Mouse (Mus musculus) WW6 (cell line): ENCODE results near the gene Cdt1.

ENCODE experiments used
- DNase-seq: peaks from one replicate; pipeline ENCODE4 v3.0.0-alpha.2; 2013; ENCODE audit warnings: low read depth, low spot score

Gene Cdt1

DNA sequence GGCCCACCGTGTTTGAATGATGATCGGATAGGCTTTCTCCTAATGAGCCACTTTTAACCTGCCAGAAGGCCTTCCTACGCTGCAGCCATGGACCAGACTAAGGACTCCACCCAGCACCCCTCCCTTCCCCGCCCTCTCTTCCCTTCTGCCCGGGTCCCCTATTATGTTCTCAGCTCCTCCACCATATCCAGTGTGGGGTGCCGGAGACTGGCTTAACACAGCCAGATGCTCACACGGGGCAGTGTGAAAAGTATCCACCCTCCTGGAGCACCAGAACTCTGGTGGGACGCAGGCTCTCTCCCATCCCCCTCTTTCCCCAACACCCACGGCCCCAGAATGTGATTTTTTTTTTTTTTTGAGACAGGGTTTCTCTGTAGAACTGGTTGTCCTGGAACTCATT is 5.8 kb downstream of the Cdt1 start:
- DNase-seq = no peak

DNA sequence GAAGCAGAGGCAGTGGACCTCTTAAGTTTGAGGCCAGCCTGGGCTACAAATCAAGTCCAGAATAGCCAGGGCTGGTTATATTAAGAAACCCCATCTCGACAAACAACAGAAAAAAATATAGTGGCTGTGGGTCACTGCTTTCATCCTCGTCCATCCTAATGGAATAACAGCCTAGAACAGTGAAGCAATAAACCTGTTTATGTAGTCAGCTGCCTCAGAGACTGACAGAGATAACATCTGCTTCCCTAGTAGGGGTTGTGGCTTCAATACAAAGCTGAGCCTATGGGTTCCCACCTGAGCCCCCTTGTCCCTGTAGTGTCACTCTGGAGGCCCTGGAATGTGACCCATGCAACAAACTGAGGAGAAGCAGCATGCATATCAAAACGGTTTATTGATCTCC is 6.4 kb downstream of the Cdt1 start:
- no peak for DNase-seq

DNA sequence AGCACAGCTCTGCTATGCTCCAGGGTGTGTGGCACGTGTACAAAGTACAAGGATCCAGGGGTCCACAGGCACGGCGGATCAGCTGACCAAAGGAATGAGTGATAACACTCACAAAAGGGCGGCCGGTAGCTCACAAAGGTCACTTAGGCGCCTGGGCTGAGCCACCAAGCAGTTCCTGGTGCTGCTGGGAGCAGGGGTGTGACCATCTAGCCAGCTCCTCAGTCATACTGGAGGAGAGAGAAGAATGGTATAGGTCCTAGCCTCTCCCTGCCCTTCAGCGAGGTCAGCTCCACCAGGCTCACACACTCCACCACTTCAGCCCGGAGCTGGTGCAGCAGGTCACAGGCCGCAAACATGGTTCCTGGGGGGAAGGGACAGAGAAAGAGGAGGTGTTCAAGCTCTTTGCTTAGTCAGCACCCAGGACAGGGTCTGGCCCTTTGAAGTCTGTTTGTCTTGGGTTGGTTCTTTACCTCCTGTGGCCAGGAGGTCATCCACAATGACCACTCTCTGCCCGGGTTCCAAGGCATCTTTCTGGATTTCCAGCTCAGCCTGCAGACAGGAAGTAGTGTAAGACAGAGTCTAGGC is 6.9 kb downstream of the Cdt1 start:
- DNase-seq = no peak

DNA sequence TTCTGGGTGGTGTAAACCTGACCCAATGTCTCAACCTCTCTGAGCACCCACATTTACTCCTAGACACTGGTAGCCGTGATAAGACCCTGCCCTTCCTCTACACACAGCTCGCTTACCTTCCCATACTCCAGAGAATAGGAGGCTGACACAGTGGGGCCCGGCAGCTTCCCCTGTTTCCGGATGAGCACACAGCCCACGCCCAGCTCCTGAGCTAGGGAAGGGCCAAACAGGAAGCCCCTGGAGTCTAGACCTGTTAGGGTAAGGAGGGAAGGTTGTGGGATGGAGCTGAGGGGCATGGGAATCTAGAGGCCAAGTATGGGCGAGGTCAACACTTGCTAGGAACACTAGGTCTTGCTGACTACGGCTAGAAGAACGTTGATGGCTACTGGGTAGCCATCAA is 7.5 kb downstream of the Cdt1 start:
- DNase-seq = no peak

DNA sequence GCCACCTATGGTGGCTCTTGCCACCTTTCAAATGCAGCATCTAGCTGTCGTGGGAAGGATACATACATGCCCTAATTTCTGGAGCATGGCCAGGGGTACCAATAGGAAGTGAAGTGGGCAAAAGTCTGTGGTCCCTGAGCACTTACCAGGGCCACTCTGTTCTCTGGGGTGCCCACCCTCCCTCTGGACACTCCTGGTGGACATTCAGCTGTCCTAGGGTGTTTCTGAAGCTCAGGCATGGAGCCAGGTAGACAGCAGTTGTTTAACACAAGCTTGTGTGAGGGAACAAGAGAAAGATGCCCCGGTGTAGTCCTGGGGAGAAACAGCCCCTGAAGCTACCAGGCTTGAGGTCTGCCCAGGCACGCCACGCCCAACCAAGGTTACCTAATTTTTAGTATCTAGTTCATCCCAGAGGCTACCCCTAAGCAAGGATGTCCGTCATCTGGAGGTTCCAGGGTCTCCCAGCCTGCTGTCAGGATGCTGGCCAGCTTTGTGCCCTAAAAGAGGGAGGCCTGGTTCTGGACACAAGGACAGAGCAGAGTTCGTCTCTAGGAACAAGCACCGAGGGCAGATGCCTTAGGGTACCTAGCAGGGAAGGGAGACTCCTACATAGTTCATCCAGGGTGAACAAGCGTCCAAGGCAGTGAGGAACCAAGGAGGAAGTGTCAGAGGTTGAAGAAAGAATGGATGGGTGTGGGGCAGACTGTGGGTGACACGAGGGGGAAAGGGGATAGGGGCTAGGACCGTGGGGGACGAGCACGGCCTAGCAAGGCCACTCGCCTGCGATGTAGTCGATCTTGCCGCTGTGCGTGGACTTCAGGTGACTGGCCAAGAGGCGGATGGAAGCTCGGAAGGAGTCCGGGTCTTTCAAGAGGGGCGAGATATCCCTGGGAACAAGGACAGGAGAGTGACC is 8.2 kb downstream of the Cdt1 start:
- DNase-seq = no peak

DNA sequence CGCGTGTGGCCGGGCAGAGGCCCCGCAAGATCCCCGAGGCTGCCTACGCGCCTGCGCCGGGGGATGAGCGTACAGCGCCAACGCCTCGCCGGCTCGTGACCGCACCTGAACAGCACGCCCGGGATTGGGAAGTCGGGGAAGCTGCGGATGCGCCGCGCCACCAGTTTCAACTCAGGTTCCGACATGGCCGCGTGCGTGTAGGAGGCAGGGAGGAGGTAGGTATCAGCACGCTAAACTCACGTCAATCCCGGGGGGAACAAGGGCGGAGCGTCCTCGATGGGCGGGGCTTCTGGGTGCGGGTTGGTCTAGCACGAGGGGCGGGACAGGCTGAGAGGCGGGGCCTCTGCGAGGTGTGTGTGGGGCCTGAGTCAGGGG is 8.8 kb downstream of the Cdt1 start, which contains the start of gene Aprt:
Gene Aprt, minus strand, starts transcription at position 262 of the 375 bp plus-strand sequence.
- DNase-seq = peak; percentile 93

DNA sequence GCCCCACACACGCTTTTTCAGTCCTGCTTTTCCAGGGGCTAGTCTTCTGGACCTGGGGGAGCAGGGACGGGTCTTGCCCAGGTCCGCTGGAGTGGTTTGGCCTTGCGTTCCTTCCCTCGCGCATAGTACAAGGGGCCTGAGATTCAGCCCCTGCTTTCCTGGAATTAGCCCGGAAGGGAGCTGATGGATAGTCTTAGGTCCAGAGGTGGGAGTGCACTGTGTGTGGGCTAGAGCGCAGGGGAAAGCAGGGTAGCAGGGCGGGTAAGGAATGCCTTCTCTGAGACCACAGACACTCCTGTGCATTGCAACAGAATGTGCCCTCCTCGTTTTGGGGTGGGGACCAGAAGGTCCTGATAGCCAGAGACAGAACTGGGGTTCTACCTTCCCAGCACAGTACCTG is 9.3 kb downstream of the Cdt1 start:
- DNase-seq = no peak

DNA sequence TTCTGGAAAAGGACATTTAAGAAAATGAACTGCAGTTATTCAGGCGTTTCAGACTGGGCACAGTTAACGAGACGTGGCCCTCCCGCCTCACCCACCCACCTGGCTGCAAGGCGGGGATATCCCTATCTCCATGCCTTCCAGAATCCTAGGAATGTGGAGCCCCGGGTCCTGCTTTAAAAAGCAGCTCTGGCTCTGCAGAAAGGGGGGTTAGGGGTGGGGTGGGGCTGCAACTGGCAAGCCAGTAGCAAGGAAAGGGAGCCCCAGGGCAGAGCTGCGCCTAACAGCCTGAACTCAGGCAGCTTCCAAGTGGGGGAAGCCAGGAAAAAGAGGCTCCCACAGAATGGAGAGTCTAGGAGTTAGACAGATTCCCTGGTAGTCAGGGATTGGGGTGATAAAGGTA is 11.4 kb downstream of the Cdt1 start:
- no peak for DNase-seq

DNA sequence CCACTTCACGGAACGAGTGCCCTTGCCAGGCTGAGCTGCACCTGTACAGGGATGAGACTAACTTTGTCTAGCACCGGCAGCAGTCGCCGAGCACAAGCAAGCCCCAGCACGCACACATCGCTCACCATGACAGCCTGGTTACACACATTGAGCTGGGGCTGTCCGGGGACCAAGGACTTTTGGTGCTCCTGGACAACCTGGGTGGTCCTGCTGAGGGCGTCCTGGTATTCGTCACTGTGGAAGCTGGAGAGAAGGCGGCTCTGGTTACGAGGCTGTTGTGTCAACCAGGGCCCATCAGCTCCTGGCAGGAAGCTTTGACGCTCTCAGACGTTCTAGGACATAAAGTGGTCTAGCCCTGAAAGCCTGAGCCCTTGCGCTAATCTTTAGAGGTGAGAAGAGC is 13.1 kb downstream of the Cdt1 start:
- DNase-seq = no peak

DNA sequence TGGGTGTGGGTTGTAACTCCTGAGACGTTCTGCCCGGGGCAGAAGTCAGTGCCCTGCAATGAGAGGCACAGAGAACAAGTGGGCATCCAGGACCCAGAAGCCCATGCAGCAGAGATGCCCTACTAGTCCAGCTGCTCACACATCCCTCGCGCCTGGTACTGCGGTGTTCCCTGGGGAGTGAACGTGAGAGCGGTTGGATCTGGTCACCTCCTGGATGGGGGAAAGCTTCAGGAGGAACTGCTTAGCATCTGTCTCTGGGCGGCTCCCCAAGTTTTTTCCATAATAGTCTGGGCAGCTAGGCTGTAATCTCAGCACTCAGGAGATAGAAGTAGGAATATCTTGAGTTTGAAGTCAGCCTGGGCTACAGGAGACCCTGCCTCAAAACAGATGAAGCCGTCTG is 17.2 kb downstream of the Cdt1 start:
- no peak for DNase-seq

DNA sequence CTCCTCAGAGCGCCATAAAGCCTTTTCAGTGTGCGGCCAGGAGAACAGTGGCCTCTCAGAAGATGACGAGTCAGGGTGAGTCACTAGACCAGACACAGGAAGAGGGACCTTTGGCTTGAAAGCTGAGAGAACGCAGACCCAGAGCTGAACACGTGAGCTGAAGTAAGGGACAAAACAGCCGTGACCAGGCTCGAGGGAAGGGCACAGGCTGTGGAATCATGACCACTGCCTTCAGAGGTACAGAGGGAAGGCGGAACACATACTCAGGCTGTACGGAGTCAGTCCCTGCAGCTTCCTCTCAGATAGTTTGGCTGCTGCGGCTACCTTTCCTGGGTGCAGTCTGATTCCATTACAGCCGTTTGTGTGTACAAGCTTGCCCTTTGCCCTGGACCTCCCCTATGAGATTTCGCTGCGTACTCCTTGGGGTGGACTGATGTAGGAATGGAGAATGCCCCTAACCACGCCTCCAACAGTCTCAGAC is 17.6 kb downstream of the Cdt1 start:
- no peak for DNase-seq

DNA sequence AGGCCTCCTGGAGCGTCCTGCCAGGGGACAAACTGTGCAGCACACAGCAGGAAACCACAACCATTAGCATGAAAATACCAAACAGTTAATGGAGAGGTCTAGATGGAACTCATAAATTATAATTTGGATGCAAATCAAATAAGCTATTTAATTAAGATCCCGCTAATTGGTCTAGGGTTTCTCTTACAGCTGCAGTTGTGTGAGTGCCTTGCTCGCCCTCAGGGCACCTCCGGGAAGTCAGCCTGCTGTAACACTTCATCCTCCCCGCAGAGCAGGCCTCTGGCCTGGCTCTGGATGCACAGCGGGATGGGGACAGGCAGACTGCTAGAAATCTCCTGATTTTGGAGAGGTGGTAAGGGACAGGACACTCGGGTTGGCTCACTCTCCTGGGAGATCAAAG is 18.4 kb downstream of the Cdt1 start:
- no peak for DNase-seq

DNA sequence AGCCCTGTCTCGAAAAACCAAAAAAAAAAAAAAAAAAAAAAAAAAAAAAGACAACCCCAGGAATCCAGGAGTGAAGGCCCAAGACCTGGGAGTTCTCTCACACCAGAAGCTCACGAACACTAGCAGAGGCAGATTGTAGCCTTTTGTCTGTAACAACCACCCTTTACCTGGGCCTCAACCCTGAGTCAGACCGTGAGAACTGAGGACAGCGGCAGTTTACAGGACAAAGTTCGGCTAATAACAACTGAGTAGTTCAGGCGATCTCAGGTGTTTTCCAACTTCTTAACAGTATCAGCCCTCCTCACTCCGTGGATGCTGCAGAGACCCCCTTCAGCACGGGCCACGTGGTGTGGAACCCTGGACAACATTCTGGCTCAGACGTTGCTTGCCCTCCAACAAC is 18.9 kb downstream of the Cdt1 start:
- DNase-seq = no peak

DNA sequence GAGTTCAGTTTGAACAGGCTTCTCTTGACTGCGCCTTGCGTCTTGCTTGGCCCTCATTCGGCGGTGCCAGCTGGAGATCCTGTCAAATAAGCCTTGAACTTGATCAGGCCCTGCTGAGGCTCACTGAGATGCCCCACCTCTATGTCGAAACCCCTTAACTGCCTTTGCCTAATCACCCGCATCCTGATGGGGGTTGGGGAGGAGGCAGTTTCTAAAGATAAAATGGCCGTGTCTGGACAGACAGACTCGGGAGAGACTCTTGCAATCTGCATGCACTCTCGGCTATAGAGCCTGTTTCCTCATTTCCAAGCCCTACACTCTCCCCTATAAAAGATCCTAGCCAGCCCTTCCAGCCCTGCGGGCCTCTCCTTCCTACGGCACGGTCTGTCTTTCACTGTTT is 25.4 kb downstream of the Cdt1 start:
- DNase-seq = no peak

DNA sequence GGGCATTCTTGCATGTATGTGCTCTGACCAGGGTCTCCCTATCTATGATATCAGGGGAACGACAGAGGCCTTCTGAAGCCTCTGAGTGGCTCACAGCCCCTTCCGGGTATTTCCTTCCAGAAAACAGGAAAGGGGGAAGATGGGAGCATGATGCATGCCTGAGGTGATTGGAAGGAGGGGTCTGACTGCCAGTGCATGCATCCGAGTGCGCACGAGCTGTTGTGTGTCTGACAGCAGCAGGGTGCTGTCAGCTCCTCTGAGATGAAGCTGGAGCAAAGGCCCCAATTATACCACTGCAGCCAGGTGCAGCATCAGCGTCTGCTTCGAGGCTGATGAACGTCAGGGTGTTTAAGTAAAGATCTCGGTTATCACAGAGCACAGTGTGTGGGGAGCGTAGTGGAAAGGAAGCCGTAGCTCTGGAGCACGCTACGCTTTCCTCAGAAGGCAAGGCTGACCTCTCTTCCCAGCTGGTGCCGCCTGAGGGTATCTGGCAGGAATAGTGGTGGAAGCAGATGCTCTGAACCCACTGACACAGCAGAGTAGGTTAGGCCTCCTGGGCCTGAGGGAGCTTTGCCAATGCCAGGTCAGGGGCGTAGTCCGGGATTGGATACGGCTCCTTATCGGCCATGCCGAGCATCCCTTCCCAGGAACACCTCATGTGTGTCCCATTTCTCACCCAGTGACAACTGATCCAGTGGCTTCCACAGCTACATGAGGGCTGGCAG is 26.1 kb downstream of the Cdt1 start:
- no peak for DNase-seq

DNA sequence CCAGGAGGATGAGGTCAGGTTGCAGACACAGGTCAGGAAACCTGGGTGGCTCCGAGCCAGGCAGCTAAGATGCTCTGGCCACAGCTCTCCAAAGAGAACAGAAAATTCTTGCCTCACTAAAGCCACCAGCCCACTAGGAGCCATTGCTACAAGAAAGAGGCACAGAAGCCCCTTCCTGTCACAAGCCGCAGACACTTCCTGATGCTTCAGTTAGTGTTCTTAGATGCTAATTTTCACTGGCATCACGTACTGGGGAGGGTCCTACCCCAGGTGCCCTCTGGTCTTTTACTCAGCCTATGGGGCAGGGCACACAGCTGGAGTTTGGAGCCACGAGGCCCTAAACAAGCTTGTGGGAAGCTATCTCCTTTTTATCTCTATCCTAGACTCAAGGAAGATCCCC is 28.2 kb downstream of the Cdt1 start:
- DNase-seq = no peak

DNA sequence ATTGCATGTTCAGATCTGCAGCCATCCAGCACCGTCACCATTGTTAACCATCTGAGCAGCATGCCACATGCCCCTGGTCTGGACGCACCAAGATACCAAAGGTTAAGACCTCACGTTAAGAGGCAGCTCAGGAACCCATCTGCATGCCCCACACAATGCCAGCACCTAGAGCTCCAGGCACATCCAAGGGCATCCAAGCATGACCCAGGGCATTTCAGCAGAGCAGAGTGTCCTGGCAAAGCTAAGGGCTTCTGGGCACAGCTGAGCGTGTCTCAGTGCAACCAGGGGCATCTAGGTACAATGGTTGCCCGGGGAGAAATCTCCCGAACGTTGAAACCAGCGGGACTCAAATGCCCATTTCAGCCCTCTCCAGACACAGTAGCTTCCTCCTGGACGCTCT is 32.9 kb downstream of the Cdt1 start:
- DNase-seq = no peak

DNA sequence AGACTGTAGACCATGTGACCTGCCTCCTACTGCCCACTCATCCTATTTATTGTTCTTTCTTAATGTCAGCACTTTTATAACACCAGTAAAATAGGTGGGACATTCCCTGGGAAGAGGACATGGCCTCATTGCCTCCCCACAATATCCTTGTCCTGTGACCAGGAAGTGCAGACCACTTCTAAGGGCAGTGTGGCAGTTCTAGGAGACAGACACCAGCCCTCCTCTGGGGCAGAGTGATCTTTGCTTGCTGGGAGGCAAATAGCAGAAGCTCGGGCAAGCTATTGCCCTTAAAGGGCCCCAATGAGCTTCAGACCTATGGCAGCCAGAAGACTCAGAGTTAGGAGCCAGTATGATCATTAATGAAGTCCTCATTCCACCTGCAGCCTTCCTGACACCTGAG is 36.8 kb downstream of the Cdt1 start:
- no peak for DNase-seq

DNA sequence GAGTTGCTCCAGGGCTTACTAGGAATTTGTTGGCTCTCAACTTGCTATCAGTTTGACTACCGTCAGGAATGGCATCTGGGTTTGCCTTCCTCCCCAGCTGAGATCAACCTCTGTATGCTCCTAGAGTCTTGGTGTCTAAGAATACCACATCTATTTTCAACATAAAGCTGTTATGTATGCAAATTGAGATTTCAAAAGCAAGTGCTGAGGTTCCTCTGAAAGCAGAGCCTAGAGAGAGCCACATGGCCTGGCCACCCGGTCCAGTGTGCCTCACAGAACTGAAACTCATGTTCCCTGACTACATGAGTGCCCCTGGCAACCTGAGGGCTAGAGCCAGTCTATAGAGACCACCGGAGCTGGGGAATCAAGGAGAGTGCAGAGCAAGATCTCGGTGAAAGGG is 37.6 kb downstream of the Cdt1 start:
- no peak for DNase-seq

DNA sequence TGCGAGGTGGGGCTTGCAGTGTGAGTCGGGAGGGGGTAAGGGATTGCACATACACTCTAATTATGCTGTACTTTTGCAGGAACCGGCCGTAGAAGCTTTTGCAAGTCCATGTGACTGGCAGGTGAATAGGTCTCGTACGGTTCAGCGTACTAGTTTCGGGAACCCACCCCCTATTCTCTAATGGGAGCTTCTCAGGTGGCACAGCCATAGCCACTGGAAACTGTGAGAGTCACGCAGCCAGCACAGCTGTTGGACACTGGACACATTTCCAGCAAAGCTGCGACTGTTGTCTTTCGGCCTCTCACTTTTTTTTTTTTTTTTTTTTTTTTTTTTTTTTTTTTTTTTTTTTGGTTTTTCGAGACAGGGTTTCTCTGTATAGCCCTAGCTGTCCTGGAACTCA is 39.0 kb downstream of the Cdt1 start:
- DNase-seq = no peak

DNA sequence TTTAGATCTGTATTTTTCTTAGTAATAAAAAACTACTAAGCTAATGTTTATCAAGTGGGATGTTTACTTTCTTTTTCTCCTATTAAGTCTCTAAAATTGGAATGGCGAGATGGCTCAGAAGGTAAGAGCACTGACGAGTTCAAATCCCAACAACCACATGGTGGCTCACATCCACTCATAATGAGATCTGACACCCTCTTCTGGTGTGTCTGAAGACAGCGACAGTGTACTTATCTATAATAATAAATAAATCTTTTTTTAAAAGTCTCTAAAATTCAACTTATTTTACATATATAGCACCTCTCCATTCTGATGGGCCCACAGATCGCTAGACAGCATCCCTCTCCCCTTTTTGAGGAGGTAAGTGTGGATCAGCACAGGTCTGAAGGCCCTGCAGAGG is 42.4 kb downstream of the Cdt1 start:
- no peak for DNase-seq

DNA sequence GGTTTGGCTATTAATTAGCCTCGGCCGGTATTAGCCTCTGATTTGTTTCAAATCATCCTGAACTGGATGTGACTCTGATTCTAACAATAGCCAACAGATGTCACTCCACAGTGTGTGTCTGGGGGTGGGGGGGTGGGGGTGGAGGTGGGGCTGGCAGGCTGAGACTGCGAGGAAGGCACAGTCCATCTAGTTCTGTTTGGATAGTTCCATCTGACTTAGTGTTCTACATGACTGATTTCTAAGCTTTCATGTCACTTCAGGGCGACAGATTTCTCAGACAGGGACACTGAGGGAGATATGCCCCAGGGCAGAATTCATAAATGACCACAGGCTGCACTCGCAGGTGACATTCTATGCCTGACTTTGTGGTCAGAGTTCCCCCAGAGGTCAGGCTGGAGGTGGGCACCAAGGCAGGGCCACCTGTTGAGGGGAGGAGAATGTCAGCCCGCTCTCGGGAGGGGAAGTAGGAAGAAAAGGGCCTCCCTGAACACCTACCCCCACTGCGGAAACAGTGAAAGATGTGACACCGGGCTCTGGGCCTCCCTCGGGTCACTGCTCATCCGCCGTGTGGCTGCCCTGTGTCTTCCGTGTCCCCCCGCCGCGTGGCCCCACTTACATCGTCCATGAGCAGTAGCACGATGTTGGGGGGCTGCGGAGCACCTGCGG is 42.9 kb downstream of the Cdt1 start:
- DNase-seq = no peak
